8 mouse cellular contexts compared by ENCODE assay signal in the genomic region with DNA sequence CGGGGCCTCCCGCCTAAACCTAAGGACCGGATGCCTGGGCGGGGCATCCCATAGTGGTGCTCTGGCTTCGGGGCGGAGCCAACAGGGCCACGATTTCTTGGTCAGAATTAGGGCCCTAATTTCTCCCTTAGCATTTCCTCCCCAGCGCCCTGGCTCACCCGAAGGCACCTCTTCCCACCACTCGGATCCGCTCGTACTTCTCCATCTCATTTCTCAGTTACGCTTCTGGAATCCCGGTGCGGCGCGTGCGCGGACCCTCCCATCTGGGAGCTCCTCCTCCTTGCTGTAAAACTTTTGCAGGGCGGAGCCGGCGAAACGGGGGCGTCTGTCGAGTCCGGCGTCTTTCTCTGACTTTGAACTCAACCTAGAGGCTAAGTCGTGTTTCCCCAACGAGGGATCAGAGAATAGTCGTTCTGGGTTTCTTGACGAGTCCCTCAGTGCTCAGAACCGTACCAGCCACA. TPM values are rescaled to one million over a fixed set of nuclear protein-coding genes. Genes with fewer than 3 reads are reported as not detected.
DNase-seq lines count a peak whose midpoint lies in the region; ATAC-seq lines count a peak whose summit lies in the region.

A gene (minus strand): TSS at position 274 of the 461 bp plus-strand sequence.
A gene (plus strand): TSS at position 310 of the 461 bp plus-strand sequence.

- peaks cover 51% of the 10 kb centered on the region for H3K4me1 ChIP-seq in forebrain, embryonic 13.5 days
- peaks cover 51% of the 10 kb centered on the region for H3K4me1 ChIP-seq in lung, embryonic 15.5 days

- peak within 1 kb of the TSS; percentile 61 for H3K4me3 ChIP-seq in forebrain, embryonic 13.5 days
- peak within 1 kb of the TSS; percentile 61 for H3K4me3 ChIP-seq in lung, embryonic 15.5 days

- under 1% methylated on average over 32 of the region's 32 CpGs for WGBS in forebrain, embryonic 13.5 days
- under 1% methylated on average over 32 of the region's 32 CpGs for WGBS in large intestine, adult 2 months
- WGBS in lung, embryonic 15.5 days = under 1% methylated on average over 32 of the region's 32 CpGs

- peak within 1 kb of the TSS; percentile 86 for H3K4me2 ChIP-seq in forebrain, embryonic 13.5 days
- peak within 1 kb of the TSS; percentile 97 for H3K4me2 ChIP-seq in lung, embryonic 15.5 days

- H3K9me3 ChIP-seq in forebrain, embryonic 13.5 days (replicated peaks) = no peaks in the 10 kb centered on the region
- no peaks in the 10 kb centered on the region for H3K9me3 ChIP-seq in lung, embryonic 15.5 days

- intact Hi-C loops in heart, postnatal 14 days (cut with DNase I) = loop anchor here (2.0 to 5.0 kb wide), 2 partner anchors 158 to 349 kb away; no protein-coding TSS in a partner anchor

- peak; percentile 69 for ATAC-seq in forebrain, embryonic 13.5 days
- peak; percentile 55; the same call in 1 of the 2 replicates for ATAC-seq in lung, embryonic 15.5 days (ENCODE audit: borderline replicate concordance, extremely low read depth, low FRiP score, low TSS enrichment)
- peak; percentile 66 for ATAC-seq in neutrophil, adult 5-6 weeks (ENCODE audit: extremely low read depth, insufficient number of reproducible peaks, low FRiP score, poor library complexity, severe bottlenecking)

- DNase-seq in ES-CJ7 (ENCODE audit: low read depth, low spot score) = peak; percentile 89
- peak; percentile 90 for DNase-seq in c-Kit-positive CD71-positive TER-119-positive erythroid progenitor cells, embryonic 14.5 days (ENCODE audit: low spot score)
- peak; percentile 90 to 92 for DNase-seq in heart, postnatal 14 days
- peak; percentile 85 for DNase-seq in large intestine, adult 2 months (ENCODE audit: low read depth, low spot score)
- DNase-seq in thymus, adult 18-20 months = peak; percentile 87 to 91

- H3K27me3 ChIP-seq in forebrain, embryonic 13.5 days = no peaks in the 10 kb centered on the region
- H3K27me3 ChIP-seq in lung, embryonic 15.5 days = no peaks in the 10 kb centered on the region

- peak within 1 kb of the TSS; percentile 74 for H3K9ac ChIP-seq in forebrain, embryonic 13.5 days
- H3K9ac ChIP-seq in lung, embryonic 15.5 days = peak within 1 kb of the TSS; percentile 39

- H3K36me3 ChIP-seq in forebrain, embryonic 13.5 days (ENCODE audit: poor library complexity, severe bottlenecking) = peaks cover 24% of the 10 kb centered on the region
- peaks cover 21% of the 10 kb centered on the region for H3K36me3 ChIP-seq in lung, embryonic 15.5 days

- H3K27ac ChIP-seq in forebrain, embryonic 13.5 days = peak within 1 kb of the TSS; percentile 93
- H3K27ac ChIP-seq in lung, embryonic 15.5 days = peak within 1 kb of the TSS; percentile 99

RNA-seq across cellular contexts. Expression of the first gene that starts in this region (rescaled TPM):
- polyA plus RNA-seq in forebrain, embryonic 13.5 days (2015; fragmentation: Nextera tagmentation; extraction: Ambion mirVana) = 5.4 and 8.7 TPM in 2 replicates
- 1 to 10 TPM; 4.8 to 6.2 TPM for total RNA-seq in heart, postnatal 14 days (2021)
- 6.6 and 9.1 TPM in 2 replicates for polyA plus RNA-seq in large intestine, adult 2 months (2012; rRNA removed)
- 19.2 and 20.3 TPM in 2 replicates for polyA plus RNA-seq in lung, embryonic 15.5 days (2015; fragmentation: Nextera tagmentation; extraction: Ambion mirVana)
- total RNA-seq in neutrophil, adult 5-6 weeks (2017) = 14.1 and 16.1 TPM in 2 replicates

RNA-seq across cellular contexts. Expression of the second gene that starts in this region (rescaled TPM):
- polyA plus RNA-seq in forebrain, embryonic 13.5 days (2015; fragmentation: Nextera tagmentation; extraction: Ambion mirVana) = 4.7 and 7.6 TPM in 2 replicates
- 1 to 10 TPM; 6.5 to 7.6 TPM for total RNA-seq in heart, postnatal 14 days (2021)
- 6.8 and 15.2 TPM in 2 replicates for polyA plus RNA-seq in large intestine, adult 2 months (2012; rRNA removed)
- polyA plus RNA-seq in lung, embryonic 15.5 days (2015; fragmentation: Nextera tagmentation; extraction: Ambion mirVana) = 20.2 and 22.9 TPM in 2 replicates
- 5.4 and 6.1 TPM in 2 replicates for total RNA-seq in neutrophil, adult 5-6 weeks (2017)

Comparison
In these comparisons a context has a peak if more than half of its experiments do, and no peak if none do; other contexts are left out.
1. Peak in every context shown above with its lines: DNase-seq, ATAC-seq, H3K4me3 ChIP-seq and H3K27ac ChIP-seq.